Comparison of ENCODE assay signal across 8 mouse cellular contexts in the genomic region with DNA sequence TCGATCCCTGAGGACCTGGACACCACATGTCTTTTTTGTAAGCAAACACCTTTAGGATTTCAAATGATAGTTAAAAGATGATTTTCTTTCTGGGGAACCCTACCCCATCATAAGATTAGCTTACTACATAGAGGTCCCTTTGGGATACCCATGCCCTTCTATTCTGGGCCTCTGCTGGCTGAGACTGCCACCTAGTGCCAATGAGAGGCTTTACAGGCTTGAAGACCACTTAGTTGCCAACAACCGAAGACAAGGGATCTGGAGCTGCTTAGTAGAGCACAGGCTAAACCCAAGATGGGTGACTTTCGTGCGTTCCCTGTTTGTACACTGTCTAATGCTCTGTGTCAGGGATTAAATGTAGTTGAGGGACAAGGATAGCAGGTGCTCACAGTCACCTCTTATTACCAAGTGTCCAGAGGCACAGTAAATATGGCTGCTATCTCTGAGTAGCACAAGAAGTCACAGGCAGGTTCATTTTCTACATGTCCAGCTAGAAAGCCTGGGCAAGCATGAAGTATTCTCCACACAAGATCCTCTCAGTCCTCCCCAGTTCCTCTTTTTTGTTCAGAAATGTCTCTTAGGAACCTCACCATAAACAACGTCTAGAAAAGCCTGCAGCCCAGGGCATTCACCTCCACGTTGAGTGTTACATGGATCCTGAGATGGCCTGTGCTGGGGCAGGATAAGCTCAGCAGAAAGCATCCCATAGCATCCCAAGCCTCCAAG. TPM values are rescaled to one million over a fixed set of nuclear protein-coding genes. Genes with fewer than 3 reads are reported as not detected.
DNase-seq lines count a peak whose midpoint lies in the region; ATAC-seq and TF ChIP-seq lines count a peak whose summit lies in the region.

No protein-coding gene starts in this region.

- H3K36me3 ChIP-seq in spleen, adult 2 months (ENCODE audit: control insufficient read depth, insufficient read depth, low read length) = no peaks in the 10 kb centered on the region
- H3K36me3 ChIP-seq in embryonic facial prominence, embryonic 14.5 days (ENCODE audit: control insufficient read depth, insufficient read depth, low read length) = no peaks in the 10 kb centered on the region

- no peak overlapping the region for H3K4me3 ChIP-seq in spleen, adult 2 months (ENCODE audit: extremely low read depth, insufficient read depth, insufficient read length)
- H3K4me3 ChIP-seq in embryonic facial prominence, embryonic 14.5 days (ENCODE audit: low read depth, low read length) = no peak overlapping the region

- intact Hi-C loops in heart, postnatal 25 days (cut with DNase I) = loop anchor here (1.0 to 2.0 kb wide), 2 partner anchors 32 to 159 kb away; no protein-coding TSS in a partner anchor

- peak; percentile 60; the same call in 1 of the 2 replicates for TF ChIP-seq CTCF in spleen, adult 2 months (IDR thresholded peaks at IDR 0.05; ENCODE audit: extremely low read depth, insufficient read depth, insufficient read length, insufficient replicate concordance)

- no peaks in the 10 kb centered on the region for H3K9me3 ChIP-seq in embryonic facial prominence, embryonic 14.5 days (ENCODE audit: control insufficient read depth, low read length)

- no peak overlapping the region for H3K27ac ChIP-seq in spleen, adult 2 months (ENCODE audit: insufficient read depth, low read length)
- H3K27ac ChIP-seq in embryonic facial prominence, embryonic 14.5 days (replicated peaks; ENCODE audit: low read depth, low read length) = no peak overlapping the region

- no peak for TF ChIP-seq POLR2A in spleen, adult 2 months (IDR thresholded peaks at IDR 0.05; ENCODE audit: low read depth, low read length)

- DNase-seq in spleen, adult 2 months (ENCODE audit: low read depth in 1 of 2, low spot score in 2 of 2) = peak in 1 of 2 experiments; percentile 37
- DNase-seq in spleen, adult 12 weeks (ENCODE audit: low spot score) = no peak
- peak; percentile 41 for DNase-seq in adrenal gland, postnatal 25 days
- DNase-seq in embryonic facial prominence, embryonic 14.5 days (ENCODE audit: low spot score) = peak; percentile 69
- DNase-seq in heart, postnatal 25 days (ENCODE audit: low spot score) = peak; percentile 18
- DNase-seq in layer of hippocampus, postnatal 14 days (ENCODE audit: low spot score in 2 of 2) = peak; percentile 63 to 74
- DNase-seq in thymus, postnatal 10 days (ENCODE audit: low spot score in 2 of 2) = peak; percentile 40 to 57

- H3K4me1 ChIP-seq in spleen, adult 2 months (ENCODE audit: control insufficient read depth, insufficient read depth, insufficient read length) = peaks cover 16% of the 10 kb centered on the region; the same call in 1 of the 2 replicates
- no peaks in the 10 kb centered on the region; the same call in 1 of the 2 replicates for H3K4me1 ChIP-seq in embryonic facial prominence, embryonic 14.5 days (ENCODE audit: control insufficient read depth, insufficient read depth, low read length)

- H3K9ac ChIP-seq in embryonic facial prominence, embryonic 14.5 days (ENCODE audit: low read depth, low read length) = no peak overlapping the region

- no peaks in the 10 kb centered on the region for H3K27me3 ChIP-seq in spleen, adult 2 months (ENCODE audit: control insufficient read depth, insufficient read depth, low read length)
- H3K27me3 ChIP-seq in embryonic facial prominence, embryonic 14.5 days (replicated peaks; ENCODE audit: control insufficient read depth, insufficient read depth, low read length) = no peaks in the 10 kb centered on the region

- peak; percentile 49; the same call in 1 of the 2 replicates for ATAC-seq in embryonic facial prominence, embryonic 14.5 days (ENCODE audit: low read depth)
- ATAC-seq in megakaryocyte-erythroid progenitor cell, adult 5-6 weeks (replicated peaks; ENCODE audit: low FRiP score, low TSS enrichment, poor library complexity, severe bottlenecking) = peak; percentile 75

- H3K4me2 ChIP-seq in embryonic facial prominence, embryonic 14.5 days (ENCODE audit: low read depth, low read length) = no peak overlapping the region

- WGBS in spleen, adult 2 months = 43% methylated on average over 6 of the region's 6 CpGs
- WGBS in embryonic facial prominence, embryonic 14.5 days = 59% methylated on average over 6 of the region's 6 CpGs

RNA-seq across cellular contexts. Expression of a gene that starts 37.6 kb away (rescaled TPM):
- polyA plus RNA-seq in spleen, adult 2 months (2012; rRNA removed) = 32.3 and 38.5 TPM in 2 replicates
- 60.3 and 60.9 TPM in 2 replicates for total RNA-seq in adrenal gland, postnatal 25 days (2021)
- polyA plus RNA-seq in embryonic facial prominence, embryonic 14.5 days (2014; fragmentation: Nextera tagmentation; extraction: Ambion mirVana) = 52.5 and 57.7 TPM in 2 replicates
- 10 to 100 TPM; 25.5 to 29.0 TPM for total RNA-seq in heart, postnatal 25 days (2021)
- 10 to 100 TPM; 57.4 to 60.3 TPM for total RNA-seq in layer of hippocampus, postnatal 14 days (2021)
- 22.8 and 23.1 TPM in 2 replicates for total RNA-seq in megakaryocyte-erythroid progenitor cell, adult 5-6 weeks (2014; fragmentation: Nextera tagmentation)
- total RNA-seq in megakaryocyte-erythroid progenitor cell, adult 5-6 weeks (2017) = 10.9 and 17.8 TPM in 2 replicates
